Mouse (Mus musculus) MEL (cell line): ENCODE measurements at regions not wholly inside any gene's neighbourhood (a gene's known extent, or its start where the extent isn't known, plus 50 kb on each side); places are given as distances from the start of the nearest gene placed in this dataset.

ENCODE experiments used
- DNase-seq: peaks from one replicate; pipeline ENCODE4 v3.0.0; 2011; ENCODE audit warnings: low read depth, low spot score
- H3K27ac ChIP-seq: 2 replicates; pipeline ENCODE4 v1.5.1; 2012; ENCODE audit warnings: low read depth, mild to moderate bottlenecking, control low read depth, low read length, moderate library complexity; ENCODE audit not compliant: control insufficient read depth
- H3K27me3 ChIP-seq, 2 experiments: fragments of 150-350 bp in 1 of 2; sonication (generic) in 1 of 2; 2 replicates each; pipeline ENCODE4 v1.6.1; 2012; ENCODE audit warnings: low read length in 2 of 2, mild to moderate bottlenecking in 2 of 2, improper control_type of control experiment in 1 of 2, moderate library complexity in 1 of 2; ENCODE audit not compliant: insufficient read depth in 2 of 2, control insufficient read depth in 1 of 2
- H3K36me3 ChIP-seq, 2 experiments: 2 replicates each; pipeline ENCODE4 v1.6.1; 2012 to 2014; ENCODE audit warnings: low read length in 2 of 2, improper control_type of control experiment in 1 of 2, inconsistent platforms in 1 of 2, mild to moderate bottlenecking in 1 of 2; ENCODE audit not compliant: insufficient read depth in 2 of 2, control insufficient read depth in 1 of 2
- H3K4me1 ChIP-seq, 2 experiments: fragments of 150-350 bp in 1 of 2; sonication (generic) in 1 of 2; 2 replicates each; pipeline ENCODE4 v1.6.1; 2012; ENCODE audit warnings: low read length in 2 of 2, improper control_type of control experiment in 1 of 2, mild to moderate bottlenecking in 1 of 2; ENCODE audit not compliant: insufficient read depth in 2 of 2, control insufficient read depth in 1 of 2
- H3K4me3 ChIP-seq, 2 experiments: fragments of 150-350 bp in 1 of 2; sonication (generic) in 1 of 2; 2 replicates each; pipeline ENCODE4 v1.5.1; 2012; ENCODE audit warnings: low read depth in 2 of 2, low read length in 2 of 2, mild to moderate bottlenecking in 2 of 2, moderate library complexity in 2 of 2, control low read depth in 1 of 2, improper control_type of control experiment in 1 of 2; ENCODE audit not compliant: control insufficient read depth in 1 of 2, insufficient read depth in 1 of 2
- H3K79me2 ChIP-seq: 2 replicates; pipeline ENCODE4 v1.6.1; 2012; ENCODE audit warnings: mild to moderate bottlenecking, low read length, moderate library complexity; ENCODE audit not compliant: control insufficient read depth, poor library complexity, insufficient read depth
- H3K9ac ChIP-seq: 2 replicates; pipeline ENCODE4 v1.6.1; 2012; ENCODE audit warnings: low read depth, mild to moderate bottlenecking, control low read depth, low read length, moderate library complexity; ENCODE audit not compliant: control insufficient read depth, poor library complexity, severe bottlenecking
- H3K9me3 ChIP-seq: fragments of 150-350 bp; sonication (generic); replicated peaks from 2 replicates; pipeline ENCODE4 v1.6.1; 2012; ENCODE audit warnings: mild to moderate bottlenecking, low read length, improper control_type of control experiment, moderate library complexity; ENCODE audit not compliant: insufficient read depth
- CTCF ChIP-seq, 3 experiments: IDR thresholded peaks in 2 of 3; conservative IDR thresholded peaks in 1 of 3; 2 replicates each; pipeline ENCODE4 v1.5.1; 2011 to 2012; ENCODE audit warnings: low read length in 3 of 3, low read depth in 2 of 3, mild to moderate bottlenecking in 2 of 3, improper control_type of control experiment in 1 of 3, inconsistent platforms in 1 of 3, mixed read lengths in 1 of 3, moderate library complexity in 1 of 3; ENCODE audit not compliant: control insufficient read depth in 1 of 3, insufficient read depth in 1 of 3, poor library complexity in 1 of 3, severe bottlenecking in 1 of 3
- GATA1 ChIP-seq: IDR thresholded peaks from 2 replicates; pipeline ENCODE4 v1.6.1; 2011; ENCODE audit warnings: low read depth, low read length, improper control_type of control experiment
- HCFC1 ChIP-seq: IDR thresholded peaks from 2 replicates; pipeline ENCODE4 v1.6.1; 2012; ENCODE audit warnings: low read depth, mild to moderate bottlenecking, inconsistent platforms, low read length, improper control_type of control experiment, moderate library complexity
- KAT2A ChIP-seq: conservative IDR thresholded peaks from 2 replicates; pipeline ENCODE4 v1.6.1; 2012; ENCODE audit warnings: low read depth, low read length, improper control_type of control experiment, inconsistent platforms
- MAX ChIP-seq: IDR thresholded peaks from 2 replicates; pipeline ENCODE4 v1.6.1; 2011; ENCODE audit warnings: low read length, improper control_type of control experiment
- MEF2A ChIP-seq: IDR thresholded peaks from 2 replicates; pipeline ENCODE4 v1.6.1; 2014; ENCODE audit warnings: low read depth, mild to moderate bottlenecking, inconsistent platforms, low read length, improper control_type of control experiment; ENCODE audit not compliant: poor library complexity, insufficient replicate concordance, severe bottlenecking; ENCODE audit errors: extremely low read depth
- MYB ChIP-seq: IDR thresholded peaks from 2 replicates; pipeline ENCODE4 v1.6.1; 2011; ENCODE audit warnings: mild to moderate bottlenecking, low read depth, low read length, improper control_type of control experiment
- MYC ChIP-seq: IDR thresholded peaks from 2 replicates; pipeline ENCODE4 v1.6.1; 2011; ENCODE audit warnings: low read depth, mild to moderate bottlenecking, low read length, improper control_type of control experiment, moderate library complexity
- NELFE ChIP-seq: IDR thresholded peaks from 2 replicates; pipeline ENCODE4 v1.6.1; 2011; ENCODE audit warnings: low read depth, low read length, improper control_type of control experiment
- NRF1 ChIP-seq: IDR thresholded peaks from 2 replicates; pipeline ENCODE4 v1.6.1; 2014; ENCODE audit warnings: low read depth, mild to moderate bottlenecking, inconsistent platforms, low read length, improper control_type of control experiment, moderate library complexity; ENCODE audit not compliant: poor library complexity, insufficient read depth, severe bottlenecking
- POLR2A ChIP-seq, 2 experiments: IDR thresholded peaks; 2 replicates each; pipeline ENCODE4 v1.6.1; 2011 to 2012; ENCODE audit warnings: low read length in 2 of 2, mild to moderate bottlenecking in 2 of 2, control low read depth in 1 of 2, improper control_type of control experiment in 1 of 2, low read depth in 1 of 2, moderate library complexity in 1 of 2; ENCODE audit not compliant: control insufficient read depth in 1 of 2, insufficient read depth in 1 of 2, poor library complexity in 1 of 2
- POLR2AphosphoS2 ChIP-seq: IDR thresholded peaks from 2 replicates; pipeline ENCODE4 v1.6.1; 2011; ENCODE audit warnings: low read length, improper control_type of control experiment
- SIN3A ChIP-seq: IDR thresholded peaks from 2 replicates; pipeline ENCODE4 v1.6.1; 2012; ENCODE audit warnings: low read length, improper control_type of control experiment, inconsistent platforms
- TAL1 ChIP-seq: IDR thresholded peaks from 2 replicates; pipeline ENCODE4 v1.6.1; 2012; ENCODE audit warnings: mild to moderate bottlenecking, inconsistent platforms, low read length, moderate library complexity, mixed read lengths
- TCF12 ChIP-seq: IDR thresholded peaks from 2 replicates; pipeline ENCODE4 v1.6.1; 2014; ENCODE audit warnings: low read depth, mild to moderate bottlenecking, inconsistent platforms, low read length, improper control_type of control experiment, moderate library complexity
- USF1 ChIP-seq: IDR thresholded peaks from 2 replicates; pipeline ENCODE4 v1.6.1; 2014; ENCODE audit warnings: low read depth, mild to moderate bottlenecking, inconsistent platforms, low read length, improper control_type of control experiment, moderate library complexity
- USF2 ChIP-seq, 2 experiments: IDR thresholded peaks; 2 replicates each; pipeline ENCODE4 v1.6.1; 2011 to 2012; ENCODE audit warnings: improper control_type of control experiment in 2 of 2, low read length in 2 of 2, borderline replicate concordance in 1 of 2, inconsistent platforms in 1 of 2, low read depth in 1 of 2, mild to moderate bottlenecking in 1 of 2; ENCODE audit not compliant: insufficient read depth in 1 of 2
- ZKSCAN1 ChIP-seq: IDR thresholded peaks from 2 replicates; pipeline ENCODE4 v1.6.1; 2012; ENCODE audit warnings: low read depth, mild to moderate bottlenecking, inconsistent platforms, low read length, improper control_type of control experiment, moderate library complexity
- ZNF384 ChIP-seq: IDR thresholded peaks from 2 replicates; pipeline ENCODE4 v1.6.1; 2012; ENCODE audit warnings: low read depth, mild to moderate bottlenecking, inconsistent platforms, low read length, improper control_type of control experiment

DNA sequence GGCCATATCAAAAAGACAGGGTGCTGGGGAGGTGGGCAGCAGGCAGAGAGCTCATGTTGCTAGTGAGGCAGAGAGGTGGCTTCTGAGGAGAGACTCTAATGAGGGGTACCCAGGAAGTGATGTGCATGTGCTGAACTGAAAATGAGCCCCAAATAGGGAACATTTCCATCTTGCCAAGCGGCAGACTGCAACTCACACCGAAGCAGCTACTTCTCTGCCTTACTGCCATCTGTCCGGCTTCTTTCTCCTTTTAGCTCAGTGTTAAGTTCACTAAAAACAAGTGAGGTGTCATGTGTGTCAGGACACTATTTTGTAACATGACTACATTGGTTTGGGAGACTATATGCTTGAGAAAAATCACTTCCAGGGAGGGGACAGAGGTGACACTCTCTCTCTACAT is 222.7 kb upstream of the Bmper start:
- H3K27me3 ChIP-seq = 0 out of 4 replicates have a peak, but pooled peaks cover 0 to 1% of the 10 kb centered on the region in 2 experiments
- H3K36me3 ChIP-seq = no peaks in the 10 kb centered on the region
- no peaks in the 10 kb centered on the region for H3K79me2 ChIP-seq
- no peaks in the 10 kb centered on the region for H3K9me3 ChIP-seq
- H3K27ac ChIP-seq = no peak overlapping the region
- DNase-seq = no peak
- no peaks in the 10 kb centered on the region for H3K4me1 ChIP-seq
- TF ChIP-seq NELFE (no peak), SIN3A (no peak), MYB (no peak), USF2 (IDR thresholded peaks at IDR 0.05; ENCODE audit: borderline replicate concordance in 1 of 2, insufficient read depth in 1 of 2, low read depth in 1 of 2, low read length in 2 of 2) (no peak), MYC (no peak)
- H3K4me3 ChIP-seq = no peak overlapping the region
- no peak overlapping the region for H3K9ac ChIP-seq

DNA sequence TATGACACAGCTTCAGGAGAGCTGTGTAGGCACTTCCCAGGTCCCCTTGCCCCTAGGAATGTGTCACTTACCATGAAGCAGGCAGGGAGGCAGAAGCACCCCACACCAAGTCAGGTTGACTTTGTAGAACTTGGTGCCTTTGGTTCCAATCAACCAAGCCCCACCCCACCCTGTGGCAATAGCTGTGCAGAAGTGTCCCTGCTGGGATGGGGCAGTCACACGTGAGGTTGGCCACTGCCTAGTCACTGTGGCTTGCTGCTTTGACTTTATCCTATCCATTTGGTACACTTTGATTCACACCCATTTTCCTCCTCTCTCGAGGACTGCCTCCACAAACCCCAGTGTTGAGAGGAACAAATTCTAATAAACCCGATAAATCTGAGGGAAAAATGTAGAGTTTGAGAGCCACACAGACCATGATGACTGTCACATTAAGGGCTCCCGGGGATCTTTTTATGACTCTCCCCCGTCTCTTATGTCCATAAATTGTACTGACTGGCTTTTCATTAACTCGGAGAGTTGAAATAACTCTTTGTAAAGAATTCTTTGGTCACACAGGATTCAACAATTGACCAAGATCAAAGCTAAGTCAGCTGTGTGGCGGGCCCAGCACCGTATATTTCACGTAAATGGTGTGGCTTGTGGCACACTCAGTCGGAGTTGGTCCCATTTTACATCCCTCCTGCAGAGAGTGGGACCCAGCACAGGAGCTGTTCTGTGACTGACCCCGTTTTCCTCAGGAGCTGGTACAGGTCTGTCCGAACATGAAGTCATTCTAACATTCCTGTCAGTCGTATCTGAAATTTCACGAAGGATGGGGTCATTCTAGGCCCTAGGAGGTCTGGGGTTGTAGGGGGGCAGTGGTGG is 219.4 kb upstream of the Bmper start:
- no peaks in the 10 kb centered on the region for H3K79me2 ChIP-seq
- H3K36me3 ChIP-seq = no peaks in the 10 kb centered on the region
- no peaks in the 10 kb centered on the region for H3K9me3 ChIP-seq
- H3K27me3 ChIP-seq = no peaks in the 10 kb centered on the region
- TF ChIP-seq ZKSCAN1 (no peak), ZNF384 (no peak), TCF12 (no peak), GATA1 (no peak), NRF1 (no peak), TAL1 (no peak), POLR2AphosphoS2 (no peak), MAX (no peak), MEF2A (no peak), HCFC1 (no peak), NELFE (no peak), POLR2A (IDR thresholded peaks at IDR 0.05; ENCODE audit: control insufficient read depth in 1 of 2, insufficient read depth in 1 of 2, low read depth in 1 of 2, low read length in 2 of 2, poor library complexity in 1 of 2) (no peak), KAT2A (no peak), USF2 (IDR thresholded peaks at IDR 0.05; ENCODE audit: borderline replicate concordance in 1 of 2, insufficient read depth in 1 of 2, low read depth in 1 of 2, low read length in 2 of 2) (no peak), MYB (no peak), USF1 (no peak), CTCF (IDR thresholded peaks at IDR 0.05 in 2 of 3, conservative IDR thresholded peaks at IDR 0.05 in 1 of 3; ENCODE audit: control insufficient read depth in 1 of 3, insufficient read depth in 1 of 3, low read depth in 2 of 3, low read length in 3 of 3, poor library complexity in 1 of 3, severe bottlenecking in 1 of 3) (no peak)
- no peak overlapping the region for H3K4me3 ChIP-seq
- H3K9ac ChIP-seq = no peak overlapping the region
- H3K27ac ChIP-seq = no peak overlapping the region
- no peaks in the 10 kb centered on the region for H3K4me1 ChIP-seq
- DNase-seq = no peak
